Mouse (Mus musculus) bone marrow macrophage, adult 2 months (primary cell): ENCODE results near the gene Gm43738.
"Not testable (repeated sequence)": the region's sequence is repeated elsewhere in the genome, so short reads cannot be mapped to it uniquely, and the experiment has no call there.

Experiments used
- CTCF ChIP-seq: IDR thresholded peaks from 2 replicates; pipeline ENCODE4 v1.5.1; 2012; ENCODE audit warnings: low read depth, mild to moderate bottlenecking, low read length, moderate library complexity
- POLR2A ChIP-seq: IDR thresholded peaks from 2 replicates; pipeline ENCODE4 v1.6.1; 2012; ENCODE audit warnings: mild to moderate bottlenecking, low read depth, low read length, borderline replicate concordance

DNA sequence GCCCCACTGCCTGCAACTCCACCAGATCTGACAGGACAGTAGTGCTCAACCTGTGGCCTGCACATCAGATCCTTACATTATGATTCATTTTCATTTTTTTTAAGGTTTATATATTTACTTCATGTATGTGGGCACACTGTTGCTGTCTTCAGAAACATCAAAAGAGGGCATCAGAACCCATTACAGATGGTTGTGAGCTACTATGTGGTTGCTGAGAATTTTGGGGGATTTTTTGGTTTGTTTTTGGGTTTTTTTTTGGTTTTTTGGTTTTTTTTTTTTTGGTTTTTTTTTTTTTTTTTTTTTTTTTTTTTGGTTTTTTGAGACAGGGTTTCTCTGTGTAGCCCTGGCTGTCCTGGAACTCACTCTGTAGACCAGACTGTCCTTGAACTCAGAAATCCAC, 18.6 kb downstream of the Gm43738 start:
- not testable (repeated sequence) for TF ChIP-seq POLR2A, CTCF
